Mouse (Mus musculus): ENCODE results near the gene Fxr1. TPM values are rescaled to one million over a fixed set of nuclear protein-coding genes. Genes with fewer than 3 reads are reported as not detected.

The Fxr1 gene
- polyA plus RNA-seq, 1 experiment from 2014 or later, result 27.4 TPM

DNA sequence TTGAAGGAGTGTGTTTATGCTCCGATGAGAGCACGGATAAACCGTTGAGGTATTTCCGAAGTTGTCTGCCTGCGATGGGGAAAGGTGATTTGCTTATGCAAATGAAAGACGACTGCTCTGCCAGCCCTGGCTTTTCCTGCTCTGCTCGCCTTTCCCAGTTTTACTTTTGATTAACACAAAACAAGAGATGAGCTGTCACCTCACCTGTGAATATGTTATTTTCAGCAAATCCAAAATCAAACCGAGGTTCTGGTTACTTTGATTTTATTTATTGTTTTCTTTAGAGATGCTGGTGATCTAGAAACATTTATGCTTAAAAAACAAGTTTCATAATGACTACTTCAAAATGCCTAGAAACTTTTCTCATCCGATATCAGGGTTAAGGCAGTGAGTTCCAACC is 86.7 kb downstream of the Fxr1 start:
- H3K27me3 ChIP-seq (replicated peaks; ENCODE audit: control insufficient read depth, insufficient read depth, low read length), result 0 out of 2 replicates have a peak, but pooled peaks cover 3% of the 10 kb centered on the region
- no peak for ATAC-seq
- 11% methylated on average over 9 of the region's 9 CpGs for WGBS
- no peaks in the 10 kb centered on the region for H3K9me3 ChIP-seq (ENCODE audit: control insufficient read depth)
- H3K4me3 ChIP-seq (ENCODE audit: low read depth, low read length), result peak overlapping the region; percentile 24
- no peak overlapping the region for H3K9ac ChIP-seq (ENCODE audit: low read depth, low read length)
- H3K4me1 ChIP-seq (replicated peaks; ENCODE audit: control insufficient read depth, insufficient read depth, low read length), result no peaks in the 10 kb centered on the region
- H3K27ac ChIP-seq (ENCODE audit: low read depth, low read length), result no peak overlapping the region
- H3K36me3 ChIP-seq (ENCODE audit: control insufficient read depth, insufficient read depth), result no peaks in the 10 kb centered on the region
- peak overlapping the region; percentile 45 for H3K4me2 ChIP-seq (replicated peaks; ENCODE audit: low read depth)
- no peak for TF ChIP-seq CTCF (IDR thresholded peaks at IDR 0.05; ENCODE audit: low read depth)

DNA sequence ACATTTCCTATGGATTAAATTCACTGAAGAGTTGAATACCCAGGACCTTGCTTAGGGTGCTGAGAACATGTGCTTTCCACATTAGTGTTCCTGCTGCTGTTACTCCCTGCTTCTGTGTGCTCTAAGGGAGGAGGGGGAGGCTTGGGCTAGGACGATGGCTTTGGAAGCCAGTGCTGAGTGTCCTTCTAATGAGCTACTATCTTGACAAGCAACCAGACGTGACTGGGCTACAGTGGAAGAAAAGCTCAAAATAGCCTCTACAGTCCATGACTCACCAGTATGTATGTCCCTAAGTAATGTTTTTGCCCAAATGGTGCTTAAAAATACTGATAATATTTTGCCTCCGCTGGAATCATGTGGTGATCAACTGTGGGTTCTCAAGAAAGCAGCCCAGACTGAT is 87.9 kb downstream of the Fxr1 start:
- no peaks in the 10 kb centered on the region for H3K9me3 ChIP-seq (ENCODE audit: control insufficient read depth)

DNA sequence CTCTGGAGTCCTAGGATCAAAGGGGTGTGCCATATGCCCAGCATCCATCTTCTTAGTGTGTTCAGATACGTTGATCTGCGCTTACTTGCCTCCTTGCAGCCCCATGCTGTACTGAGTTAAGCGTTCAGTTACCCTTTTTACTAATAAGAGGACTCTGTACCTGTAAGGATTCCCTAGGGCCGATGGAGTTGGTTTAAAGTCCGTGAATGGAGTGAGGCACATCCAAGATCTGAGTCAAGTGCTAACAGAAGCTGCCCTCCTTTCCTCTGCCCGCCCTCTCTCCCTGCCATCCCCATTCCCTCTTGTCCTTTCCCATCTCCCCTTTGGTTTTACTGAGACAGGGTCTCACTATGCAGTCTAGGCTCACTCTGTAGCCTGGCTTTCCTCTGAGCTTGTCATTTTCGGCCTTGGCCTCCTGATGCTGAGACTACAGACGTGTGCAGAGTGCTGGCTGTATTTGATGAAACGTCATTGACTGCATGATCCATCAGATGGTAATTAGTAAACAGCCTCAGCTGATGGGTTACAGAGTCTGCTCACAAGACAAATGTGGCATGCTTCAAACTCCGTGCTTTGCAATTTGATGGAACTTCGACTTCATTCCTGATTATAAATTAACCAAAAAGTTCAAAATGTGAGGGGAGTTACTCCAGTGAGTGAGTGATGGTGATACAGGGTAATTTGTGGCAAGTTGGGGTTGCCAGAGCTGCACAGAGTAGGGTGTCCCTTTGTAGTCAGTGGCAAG is 92.4 kb downstream of the Fxr1 start:
- Histone ChIP-seq H3K9me3 (ENCODE audit: control insufficient read depth) (no peaks in the 10 kb centered on the region), H3K4me2 (replicated peaks; ENCODE audit: low read depth) (no peak overlapping the region), H3K4me3 (ENCODE audit: low read depth, low read length) (no peak overlapping the region), H3K36me3 (ENCODE audit: control insufficient read depth, insufficient read depth) (no peaks in the 10 kb centered on the region), H3K27ac (ENCODE audit: low read depth, low read length) (no peak overlapping the region), H3K27me3 (replicated peaks; ENCODE audit: control insufficient read depth, insufficient read depth, low read length) (no peaks in the 10 kb centered on the region), H3K9ac (ENCODE audit: low read depth, low read length) (no peak overlapping the region), H3K4me1 (replicated peaks; ENCODE audit: control insufficient read depth, insufficient read depth, low read length) (no peaks in the 10 kb centered on the region)
- 67% methylated on average over 11 of the region's 11 CpGs for WGBS
- TF ChIP-seq CTCF (IDR thresholded peaks at IDR 0.05; ENCODE audit: low read depth), result no peak
- ATAC-seq, result no peak

More for the DNA sequence above, 87.9 kb downstream of the Fxr1 start:
- 80% methylated on average over 3 of the region's 3 CpGs for WGBS
- ATAC-seq, result no peak
- Histone ChIP-seq H3K4me1 (replicated peaks; ENCODE audit: control insufficient read depth, insufficient read depth, low read length) (no peaks in the 10 kb centered on the region), H3K27me3 (replicated peaks; ENCODE audit: control insufficient read depth, insufficient read depth, low read length) (0 out of 2 replicates have a peak, but pooled peaks cover 3% of the 10 kb centered on the region), H3K9ac (ENCODE audit: low read depth, low read length) (no peak overlapping the region), H3K4me3 (ENCODE audit: low read depth, low read length) (no peak overlapping the region), H3K27ac (ENCODE audit: low read depth, low read length) (no peak overlapping the region), H3K4me2 (replicated peaks; ENCODE audit: low read depth) (no peak overlapping the region), H3K36me3 (ENCODE audit: control insufficient read depth, insufficient read depth) (no peaks in the 10 kb centered on the region)
- no peak for TF ChIP-seq CTCF (IDR thresholded peaks at IDR 0.05; ENCODE audit: low read depth)

DNA sequence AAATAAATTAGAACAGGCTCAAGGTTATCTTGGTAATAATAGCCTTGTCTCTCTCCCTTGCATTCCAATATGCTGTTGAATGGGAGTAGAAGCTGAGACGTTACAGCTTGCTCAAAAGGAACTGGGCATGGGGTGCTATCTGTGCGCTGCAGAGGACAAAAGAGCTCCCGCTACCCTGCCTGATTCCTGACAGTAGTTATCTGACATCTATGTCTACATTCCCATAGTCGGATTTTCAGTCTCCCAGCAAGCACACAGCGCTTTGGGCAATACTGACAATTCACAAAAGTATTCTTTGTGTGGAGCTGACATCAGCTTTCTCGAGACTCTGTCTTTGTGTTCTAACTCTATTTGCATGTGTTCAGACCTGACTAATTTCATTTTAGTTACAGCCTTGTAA is 96.1 kb downstream of the Fxr1 start:
- Histone ChIP-seq H3K36me3 (ENCODE audit: control insufficient read depth, insufficient read depth) (no peaks in the 10 kb centered on the region), H3K27me3 (replicated peaks; ENCODE audit: control insufficient read depth, insufficient read depth, low read length) (no peaks in the 10 kb centered on the region), H3K27ac (ENCODE audit: low read depth, low read length) (no peak overlapping the region), H3K4me3 (ENCODE audit: low read depth, low read length) (no peak overlapping the region), H3K4me1 (replicated peaks; ENCODE audit: control insufficient read depth, insufficient read depth, low read length) (no peaks in the 10 kb centered on the region), H3K4me2 (replicated peaks; ENCODE audit: low read depth) (no peak overlapping the region), H3K9ac (ENCODE audit: low read depth, low read length) (no peak overlapping the region), H3K9me3 (ENCODE audit: control insufficient read depth) (no peaks in the 10 kb centered on the region)
- WGBS, result 63% methylated on average over 6 of the region's 6 CpGs
- no peak for ATAC-seq
- no peak for TF ChIP-seq CTCF (IDR thresholded peaks at IDR 0.05; ENCODE audit: low read depth)

DNA sequence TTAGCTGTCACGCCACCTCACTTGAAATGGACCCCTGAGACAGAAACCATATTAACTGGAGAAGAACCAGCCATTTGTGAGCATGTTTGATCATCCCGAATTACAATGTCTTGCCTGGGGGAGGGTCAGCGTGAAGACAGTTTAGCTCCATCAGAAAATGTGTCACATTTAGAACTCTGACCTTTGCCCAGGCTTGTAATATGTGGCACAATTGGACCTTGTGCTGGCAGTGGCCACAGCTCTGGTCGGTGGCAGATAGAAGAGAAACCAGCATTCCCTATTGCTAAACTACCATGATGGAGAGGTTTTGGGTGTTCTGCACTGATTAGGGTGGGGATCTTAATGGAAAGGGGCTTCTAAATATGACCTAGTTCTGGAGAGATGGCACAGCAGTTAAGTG is 100.1 kb downstream of the Fxr1 start:
- peak overlapping the region; percentile 54 for H3K27ac ChIP-seq (ENCODE audit: low read depth, low read length)
- WGBS, result 67% methylated on average over 4 of the region's 4 CpGs

More for the DNA sequence above, 100.1 kb downstream of the Fxr1 start:
- H3K9ac ChIP-seq (ENCODE audit: low read depth, low read length), result no peak overlapping the region
- no peak for TF ChIP-seq CTCF (IDR thresholded peaks at IDR 0.05; ENCODE audit: low read depth)
- no peaks in the 10 kb centered on the region for H3K9me3 ChIP-seq (ENCODE audit: control insufficient read depth)
- no peaks in the 10 kb centered on the region for H3K36me3 ChIP-seq (ENCODE audit: control insufficient read depth, insufficient read depth)
- no peak overlapping the region for H3K4me3 ChIP-seq (ENCODE audit: low read depth, low read length)
- H3K4me2 ChIP-seq (replicated peaks; ENCODE audit: low read depth), result no peak overlapping the region
- H3K4me1 ChIP-seq (replicated peaks; ENCODE audit: control insufficient read depth, insufficient read depth, low read length), result no peaks in the 10 kb centered on the region
- peak; percentile 61 for ATAC-seq
- no peaks in the 10 kb centered on the region for H3K27me3 ChIP-seq (replicated peaks; ENCODE audit: control insufficient read depth, insufficient read depth, low read length)

Other genes with a start within 250 kb of the Fxr1 start
- gene Ttc14, start 220.1 kb upstream of the Fxr1 start, polyA plus RNA-seq (2015; fragmentation: Nextera tagmentation; extraction: Ambion mirVana), result 26.5 and 34.0 TPM in 2 replicates
- 0.39 and 0.67 TPM in 2 replicates for gene Ccdc39, start 175.6 kb upstream of the Fxr1 start, polyA plus RNA-seq (2015; fragmentation: Nextera tagmentation; extraction: Ambion mirVana)
- gene Dnajc19, start 61.4 kb downstream of the Fxr1 start, polyA plus RNA-seq (2015; fragmentation: Nextera tagmentation; extraction: Ambion mirVana), result 303 and 313 TPM in 2 replicates

Measured in intestine, postnatal 0 days (tissue).